Mouse (Mus musculus) intestine, embryonic 16.5 days (tissue): ENCODE measurements around the gene Dkk1. TPM values are rescaled to one million over a fixed set of nuclear protein-coding genes. Genes with fewer than 3 reads are reported as not detected.

ENCODE experiments used
- ATAC-seq: fragments of 200-750 bp; cut with Nextera tagmentation; 2 replicates; pipeline ENCODE4 v1.8.0; 2017; ENCODE audit warnings: moderate TSS enrichment, moderate library complexity
- H3K27ac ChIP-seq: fragments of 300-500 bp; sonication (generic); 2 replicates; pipeline ENCODE4 v1.5.1; 2014; ENCODE audit warnings: mild to moderate bottlenecking, low read length
- H3K27me3 ChIP-seq: fragments of 300-500 bp; sonication (generic); replicated peaks from 2 replicates; pipeline ENCODE4 v1.6.1; 2014; ENCODE audit warnings: low read length, control low read depth, mixed read lengths; ENCODE audit not compliant: control insufficient read depth, insufficient read depth
- H3K36me3 ChIP-seq: fragments of 300-500 bp; sonication (generic); 2 replicates; pipeline ENCODE4 v1.6.1; 2014; ENCODE audit warnings: low read length, control low read depth; ENCODE audit not compliant: control insufficient read depth, insufficient read depth
- H3K4me1 ChIP-seq: fragments of 300-500 bp; sonication (generic); 2 replicates; pipeline ENCODE4 v1.6.1; 2014; ENCODE audit warnings: low read length, control low read depth, mixed read lengths; ENCODE audit not compliant: control insufficient read depth, insufficient read depth
- H3K4me2 ChIP-seq: fragments of 300-500 bp; sonication (generic); 2 replicates; pipeline ENCODE4 v1.6.1; 2014; ENCODE audit warnings: low read depth, low read length, control low read depth
- H3K4me3 ChIP-seq: fragments of 300-500 bp; sonication (generic); 2 replicates; pipeline ENCODE4 v1.5.1; 2014; ENCODE audit warnings: mild to moderate bottlenecking, low read length
- H3K9ac ChIP-seq: fragments of 300-500 bp; sonication (generic); 2 replicates; pipeline ENCODE4 v1.6.1; 2014; ENCODE audit warnings: low read depth, low read length
- H3K9me3 ChIP-seq: fragments of 300-500 bp; sonication (generic); 2 replicates; pipeline ENCODE4 v1.6.1; 2016; ENCODE audit warnings: low read length, control low read depth; ENCODE audit not compliant: control insufficient read depth
- WGBS: fragments of 180-500 bp; shearing (Covaris S2); extraction: QIAGEN DNeasy Blood & Tissue Kit; methylation state at CpG from one replicate; pipeline ENCODE4 v1.1.7; 2014; 5-methylcytosine and 5-hydroxymethylcytosine counted together
- polyA plus RNA-seq: library from polyadenylated mRNA; unstranded; fragments of >200 nt; fragmentation: Nextera tagmentation; extraction: Ambion mirVana; gene quantifications from 2 replicates; pipeline ENCODE4 v1.2.1, GENCODE M21; 2015

Gene Dkk1
- polyA plus RNA-seq: 1.2 TPM in 2 replicates

DNA sequence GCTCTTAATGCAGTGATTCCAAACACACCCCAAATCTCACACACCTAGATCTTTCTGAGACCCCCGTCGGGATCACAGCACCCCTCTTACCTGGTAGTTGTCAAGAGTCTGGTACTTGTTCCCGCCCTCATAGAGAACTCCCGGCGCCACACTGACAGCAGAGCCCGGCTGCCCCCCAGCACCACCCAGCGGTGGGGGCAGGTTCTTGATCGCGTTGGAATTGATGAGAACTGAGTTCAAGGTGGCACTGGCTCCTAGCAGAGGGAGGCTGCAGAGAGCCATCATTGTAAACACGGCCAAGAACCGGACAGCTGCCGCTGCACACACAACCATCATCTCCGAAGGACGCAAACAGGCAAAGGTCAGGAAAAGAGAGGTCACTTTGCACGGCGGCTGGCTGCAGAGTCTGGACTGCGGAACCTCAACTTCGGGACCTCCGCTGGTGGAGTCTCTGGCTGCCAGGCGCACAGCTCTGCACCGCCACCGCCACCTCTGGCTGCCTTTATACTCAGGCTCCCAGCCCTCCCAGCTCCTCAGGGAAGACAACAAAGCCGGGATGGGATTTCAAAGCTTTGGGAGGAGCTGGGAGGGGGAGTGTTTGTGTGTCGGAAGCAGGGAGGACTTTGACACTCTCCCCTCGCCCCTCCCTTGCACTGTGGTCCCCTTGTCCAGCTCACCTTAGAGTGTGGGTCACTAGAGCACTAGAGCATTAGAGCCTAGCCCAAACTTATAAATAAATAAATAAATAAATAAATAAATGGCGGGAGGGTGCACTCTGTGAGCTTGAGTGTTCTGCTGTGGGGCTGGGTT lies at the start of gene Dkk1:
Gene Dkk1 (minus strand): TSS at position 622 of the 810 bp plus-strand sequence.
- peak within 1 kb of the TSS; percentile 29; the same call in 1 of the 2 replicates for H3K9ac ChIP-seq
- H3K9me3 ChIP-seq: no peaks in the 10 kb centered on the region
- H3K4me2 ChIP-seq: peak within 1 kb of the TSS; percentile 60
- H3K4me1 ChIP-seq: peaks cover 11% of the 10 kb centered on the region
- no peak within 1 kb of the TSS for H3K27ac ChIP-seq
- no peaks in the 10 kb centered on the region for H3K36me3 ChIP-seq
- ATAC-seq: peak; percentile 44
- under 1% methylated on average over 26 of the region's 26 CpGs for WGBS
- peak within 1 kb of the TSS; percentile 36 for H3K4me3 ChIP-seq
- H3K27me3 ChIP-seq: peaks cover 33% of the 10 kb centered on the region

DNA sequence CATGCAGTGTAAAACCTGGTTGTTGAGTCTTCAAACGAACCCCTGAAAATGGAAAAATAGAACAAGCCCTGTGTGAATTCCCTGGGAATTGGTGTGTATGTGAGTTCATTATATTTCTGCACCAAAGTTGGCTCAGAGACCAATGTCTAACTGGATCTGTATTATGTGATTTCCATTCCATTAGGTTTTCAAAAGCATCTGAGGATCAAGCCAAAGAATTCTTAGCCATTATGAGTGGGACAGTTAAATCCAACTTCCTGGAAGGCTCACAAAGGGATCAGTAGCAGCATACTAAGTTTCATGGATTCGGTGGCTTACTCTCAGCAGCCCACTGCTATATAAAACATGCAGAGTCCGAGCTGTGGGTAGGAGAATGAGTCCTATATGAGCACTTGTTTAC lies 36.9 kb upstream of the Dkk1 start:
- Histone ChIP-seq H3K9ac (no peak overlapping the region), H3K27me3 (no peaks in the 10 kb centered on the region), H3K4me2 (no peak overlapping the region), H3K27ac (no peak overlapping the region), H3K9me3 (no peaks in the 10 kb centered on the region), H3K4me3 (no peak overlapping the region), H3K4me1 (no peaks in the 10 kb centered on the region), H3K36me3 (no peaks in the 10 kb centered on the region)
- WGBS: 78% methylated on average over 3 of the region's 3 CpGs
- no peak for ATAC-seq

DNA sequence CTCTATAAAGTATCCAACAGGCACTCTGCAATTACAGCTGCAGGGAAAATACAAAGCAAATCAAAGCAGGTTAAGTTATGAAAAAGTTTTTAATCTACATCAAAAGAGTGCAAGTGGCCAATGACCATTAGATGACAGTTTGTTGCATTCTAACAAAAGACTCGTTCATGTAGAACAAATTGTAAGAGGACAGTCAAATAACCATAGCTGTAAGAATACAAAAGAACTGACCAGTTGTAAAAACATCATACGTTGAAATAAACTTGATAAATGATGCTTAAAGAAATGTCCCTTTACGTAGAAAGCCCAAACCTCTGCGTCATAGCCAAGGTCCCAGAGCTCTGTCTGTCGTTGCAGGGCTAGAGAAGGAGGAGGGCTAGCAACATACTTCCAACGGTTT lies 15.1 kb upstream of the Dkk1 start:
- Histone ChIP-seq H3K27ac (no peak overlapping the region), H3K36me3 (no peaks in the 10 kb centered on the region), H3K9me3 (no peaks in the 10 kb centered on the region), H3K27me3 (no peaks in the 10 kb centered on the region), H3K4me1 (no peaks in the 10 kb centered on the region), H3K4me2 (no peak overlapping the region), H3K4me3 (no peak overlapping the region), H3K9ac (no peak overlapping the region)
- 79% methylated on average over 6 of the region's 6 CpGs for WGBS
- no peak for ATAC-seq

DNA sequence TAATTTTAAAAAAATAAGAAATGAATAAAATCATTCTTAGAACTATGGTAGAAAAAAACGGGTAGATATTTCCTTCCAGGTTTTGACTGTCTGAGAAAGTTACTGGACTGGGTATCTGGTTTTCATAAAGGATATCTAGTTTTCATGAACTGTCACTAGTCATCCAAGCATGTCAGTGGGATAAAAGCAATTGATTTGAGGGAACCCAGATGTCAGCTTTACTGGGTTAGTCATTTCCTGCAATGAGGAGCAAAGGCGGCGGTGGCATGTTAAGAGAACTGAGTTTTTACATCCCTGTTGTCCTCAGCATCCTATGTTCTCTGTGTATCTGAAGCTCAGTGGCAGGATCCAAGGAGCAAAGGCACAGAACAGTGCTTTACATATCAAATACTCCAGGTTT lies 14.4 kb upstream of the Dkk1 start:
- WGBS: 76% methylated on average over 3 of the region's 3 CpGs
- ATAC-seq: no peak

DNA sequence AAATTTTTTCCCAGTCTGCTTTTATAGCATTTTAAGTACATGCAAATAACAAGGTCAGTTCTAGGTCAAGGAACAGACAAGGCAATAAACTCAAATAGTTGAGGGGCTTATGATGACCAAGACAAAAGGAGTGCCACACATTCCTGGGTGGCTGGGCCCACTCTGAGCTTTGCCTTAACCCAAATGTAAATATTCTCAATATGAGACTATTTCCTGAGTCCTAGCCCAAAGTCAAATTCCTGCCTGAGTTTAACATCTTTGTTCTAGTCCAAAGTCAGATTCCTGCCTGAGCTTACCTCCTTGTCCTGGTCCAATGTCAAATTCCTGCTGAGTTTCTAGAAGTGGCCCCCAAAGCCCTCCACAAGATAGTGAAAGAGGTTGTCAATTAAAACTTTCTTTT lies 8.6 kb upstream of the Dkk1 start:
- no peak for ATAC-seq
- no peaks in the 10 kb centered on the region for H3K36me3 ChIP-seq
- H3K9ac ChIP-seq: no peak overlapping the region

More for the DNA sequence above, 14.4 kb upstream of the Dkk1 start:
- H3K36me3 ChIP-seq: no peaks in the 10 kb centered on the region
- no peaks in the 10 kb centered on the region for H3K4me1 ChIP-seq
- no peaks in the 10 kb centered on the region for H3K27me3 ChIP-seq
- no peak overlapping the region for H3K4me3 ChIP-seq
- H3K9me3 ChIP-seq: no peaks in the 10 kb centered on the region
- no peak overlapping the region for H3K4me2 ChIP-seq
- no peak overlapping the region for H3K9ac ChIP-seq
- no peak overlapping the region for H3K27ac ChIP-seq

DNA sequence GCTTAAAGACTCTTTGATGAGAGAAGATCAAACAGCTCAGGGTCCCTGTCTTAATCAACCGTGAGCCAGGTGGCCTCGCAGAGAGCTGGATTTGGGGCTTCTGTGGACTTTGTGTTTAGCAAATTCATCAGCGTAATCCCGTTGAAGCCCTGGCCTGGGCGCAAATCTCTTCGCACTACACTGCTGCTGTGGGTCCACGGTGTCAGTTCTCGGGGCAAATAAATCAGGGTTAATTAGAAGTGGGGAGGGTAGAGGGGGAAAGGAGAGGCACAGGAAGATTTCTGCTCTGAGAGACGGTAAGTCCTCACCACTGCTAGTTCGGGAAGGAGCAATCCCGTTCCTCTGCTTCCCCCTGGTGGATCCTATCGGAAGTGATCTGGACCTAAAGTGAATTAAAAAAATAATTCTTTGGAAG lies 5.0 kb upstream of the Dkk1 start:
- H3K9ac ChIP-seq: peak overlapping the region; percentile 43; the same call in 1 of the 2 replicates
- ATAC-seq: peak; percentile 62
- H3K9me3 ChIP-seq: no peaks in the 10 kb centered on the region
- peaks cover 14% of the 10 kb centered on the region for H3K27me3 ChIP-seq
- H3K36me3 ChIP-seq: no peaks in the 10 kb centered on the region
- H3K4me3 ChIP-seq: peak overlapping the region; percentile 39
- peak overlapping the region; percentile 64 for H3K4me2 ChIP-seq
- WGBS: 1% methylated on average over 12 of the region's 12 CpGs
- peaks cover 2% of the 10 kb centered on the region; the same call in 1 of the 2 replicates for H3K4me1 ChIP-seq
- no peak overlapping the region for H3K27ac ChIP-seq

More for the DNA sequence above, 8.6 kb upstream of the Dkk1 start:
- Histone ChIP-seq H3K27me3 (no peaks in the 10 kb centered on the region), H3K27ac (no peak overlapping the region), H3K4me2 (no peak overlapping the region), H3K4me3 (no peak overlapping the region), H3K9me3 (no peaks in the 10 kb centered on the region), H3K4me1 (no peaks in the 10 kb centered on the region)

DNA sequence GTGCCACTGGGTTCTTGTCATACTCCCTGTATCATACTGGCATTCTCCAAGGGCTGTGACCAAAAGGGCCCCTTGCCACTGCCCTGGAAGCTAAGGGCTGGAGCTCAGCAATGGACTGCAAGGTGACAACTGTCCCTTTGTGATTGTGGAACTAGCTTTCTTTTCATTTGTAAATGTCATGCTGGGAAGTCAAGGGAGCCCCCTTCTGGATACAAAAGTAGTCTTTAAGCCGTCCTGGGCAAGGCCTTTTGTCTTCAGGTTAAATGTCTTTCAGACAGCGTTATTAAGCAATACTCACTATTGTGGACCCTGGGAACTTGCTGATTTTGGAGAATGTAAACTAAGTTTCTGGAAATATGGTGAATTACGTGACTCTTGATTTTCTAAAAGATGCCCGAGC lies 4.3 kb upstream of the Dkk1 start:
- Histone ChIP-seq H3K4me2 (no peak overlapping the region), H3K4me3 (no peak overlapping the region), H3K27me3 (peaks cover 21% of the 10 kb centered on the region), H3K36me3 (no peaks in the 10 kb centered on the region), H3K4me1 (peaks cover 9% of the 10 kb centered on the region), H3K9me3 (no peaks in the 10 kb centered on the region), H3K27ac (no peak overlapping the region), H3K9ac (no peak overlapping the region)
- no peak for ATAC-seq
- WGBS: 35% methylated on average over 4 of the region's 4 CpGs

DNA sequence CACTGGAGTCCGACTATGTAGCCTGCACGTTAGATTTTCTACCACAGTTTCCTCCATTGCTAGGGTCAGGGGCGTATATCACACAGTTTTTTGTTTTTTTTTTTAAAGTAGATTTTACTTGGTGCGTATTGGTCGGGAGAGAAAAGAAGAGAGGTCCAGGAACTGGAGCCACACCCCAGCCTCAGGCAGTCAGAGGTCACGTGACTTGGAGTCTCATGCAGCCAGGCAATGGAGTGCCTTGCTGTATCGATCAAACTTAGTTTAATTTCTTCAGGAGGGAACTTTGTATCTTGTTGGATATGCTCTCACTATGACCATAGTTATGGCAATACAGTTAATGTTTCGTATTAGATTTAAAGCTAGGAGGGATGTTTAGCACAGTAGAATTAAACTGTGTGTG lies 2.8 kb upstream of the Dkk1 start:
- peaks cover 28% of the 10 kb centered on the region for H3K27me3 ChIP-seq
- no peak overlapping the region for H3K4me2 ChIP-seq
- no peak for ATAC-seq
- 65% methylated on average over 8 of the region's 8 CpGs for WGBS
- H3K4me1 ChIP-seq: peaks cover 11% of the 10 kb centered on the region
- H3K9ac ChIP-seq: no peak overlapping the region
- no peak overlapping the region for H3K27ac ChIP-seq
- no peak overlapping the region for H3K4me3 ChIP-seq
- no peaks in the 10 kb centered on the region for H3K9me3 ChIP-seq
- H3K36me3 ChIP-seq: no peaks in the 10 kb centered on the region

DNA sequence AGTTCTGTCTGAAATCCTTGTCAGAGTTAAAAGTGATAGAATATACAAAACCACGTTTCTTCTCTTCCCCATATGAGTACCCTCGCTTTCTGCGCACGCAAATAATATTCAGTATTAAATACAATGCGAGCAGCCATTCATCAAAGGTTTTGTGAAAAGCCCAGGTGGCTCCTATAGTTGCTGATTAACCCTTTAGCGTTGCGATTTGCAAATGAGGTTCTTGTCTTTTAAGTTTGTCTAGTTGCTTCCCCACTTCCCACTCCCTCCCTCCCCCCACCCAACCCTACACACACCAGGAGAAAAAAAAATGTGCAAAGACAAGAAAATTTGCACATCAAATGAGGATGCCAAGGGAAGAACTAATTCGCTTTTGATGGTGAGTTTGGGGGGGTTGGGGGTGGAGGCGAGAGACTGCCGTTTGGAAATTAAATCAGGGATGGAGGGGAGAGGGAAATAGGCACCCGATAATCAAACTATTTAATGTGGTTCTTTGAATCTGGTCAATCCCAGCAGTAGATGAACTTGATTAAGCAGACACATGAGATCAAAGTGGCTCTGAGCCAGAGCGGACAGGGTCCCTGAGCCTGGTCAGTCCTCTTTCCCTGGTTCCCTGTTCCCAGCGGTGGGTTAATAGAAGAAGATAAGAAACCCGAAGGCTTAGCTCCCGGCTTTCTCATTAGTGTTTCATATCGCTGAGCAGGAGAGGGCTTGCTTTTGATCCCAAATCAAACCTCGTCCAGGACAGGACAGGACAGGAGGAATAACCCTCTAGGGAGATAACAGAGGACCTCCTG lies 586 bp upstream of the Dkk1 start:
- Histone ChIP-seq H3K36me3 (no peaks in the 10 kb centered on the region), H3K4me2 (peak overlapping the region; percentile 60), H3K9ac (no peak overlapping the region), H3K4me3 (peak overlapping the region; percentile 36), H3K27ac (no peak overlapping the region), H3K9me3 (no peaks in the 10 kb centered on the region), H3K27me3 (peaks cover 33% of the 10 kb centered on the region), H3K4me1 (peaks cover 11% of the 10 kb centered on the region)
- WGBS: 3% methylated on average over 17 of the region's 17 CpGs
- ATAC-seq: no peak
